Mouse (Mus musculus): Measurements from ENCODE around the gene Parp6. TPM values are rescaled to one million over a fixed set of nuclear protein-coding genes. Genes with fewer than 3 reads are reported as not detected.

Gene Parp6
- total and polyA plus RNA-seq, 3 experiments = 4.4 to 5.7 (median 4.6) TPM

DNA sequence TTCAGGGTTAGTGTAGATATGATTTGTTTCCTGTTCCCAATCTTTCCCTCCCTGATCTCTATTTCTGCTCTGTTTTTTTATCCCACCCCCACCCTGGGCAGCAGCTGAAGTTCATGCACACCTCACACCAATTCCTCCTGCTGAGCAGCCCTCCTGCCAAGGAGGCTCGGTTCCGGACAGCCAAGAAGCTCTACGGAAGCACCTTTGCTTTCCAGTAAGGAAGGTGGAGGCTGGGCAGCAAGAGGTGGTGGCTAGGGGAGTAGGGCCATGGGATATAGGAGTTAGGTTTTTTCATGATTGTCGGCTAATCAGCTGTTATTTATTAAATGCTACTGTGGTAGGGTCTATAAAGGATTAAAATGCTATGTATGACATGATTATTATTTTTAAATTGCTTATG, 22.9 kb downstream of the Parp6 start:
- dilution Hi-C loops (cut with MboI; ENCODE audit: extremely low pct_ligation_motif_present, extremely low pct_unique_long_range_greater_than_20kb, low sequenced_read_pairs) = no loop called here
- H3K9ac ChIP-seq (ENCODE audit: insufficient read depth, low read depth) = no peak overlapping the region
- no peaks in the 10 kb centered on the region for H3K9me3 ChIP-seq (replicated peaks; ENCODE audit: low read length)
- H3K36me3 ChIP-seq (replicated peaks in 1 of 2; ENCODE audit: control insufficient read depth in 1 of 2, insufficient read depth in 1 of 2, low read length in 1 of 2) = peaks cover 18 to 53% of the 10 kb centered on the region in 2 experiments
- DNase-seq (ENCODE audit: extremely low read depth) = no peak
- no peaks in the 10 kb centered on the region for H3K27me3 ChIP-seq (replicated peaks)
- in situ Hi-C loops (cut with MboI; ENCODE audit: low pct_ligation_motif_present, low pct_unique_long_range_greater_than_20kb, low sequenced_read_pairs) = no loop called here
- no peak overlapping the region for H3K4me2 ChIP-seq (ENCODE audit: insufficient read depth, low read depth, poor library complexity, severe bottlenecking)
- TF ChIP-seq ELF1 (IDR thresholded peaks at IDR 0.05; ENCODE audit: low read depth, low read length) = no peak
- TF ChIP-seq EP300 (IDR thresholded peaks at IDR 0.05; ENCODE audit: low read length) = no peak
- TF ChIP-seq MAZ (IDR thresholded peaks at IDR 0.05; ENCODE audit: low read depth, low read length) = no peak
- no peak overlapping the region for H3K4me3 ChIP-seq (replicated peaks in 1 of 3; ENCODE audit: low read depth in 2 of 3, low read length in 2 of 3, poor library complexity in 1 of 3)
- no peaks in the 10 kb centered on the region for H3K79me2 ChIP-seq (replicated peaks; ENCODE audit: control insufficient read depth, extremely low read depth, insufficient read depth, poor library complexity, severe bottlenecking)
- peaks cover 0 to 12% of the 10 kb centered on the region in 2 experiments; a peak in 2 of 4 replicates for H3K4me1 ChIP-seq (ENCODE audit: control insufficient read depth in 1 of 2, insufficient read depth in 2 of 2)
- H3K27ac ChIP-seq (ENCODE audit: insufficient read depth, low read depth) = no peak overlapping the region

GRCm38 (mm10) chr9:59641320-59641719, 24.2 kb downstream of the Parp6 start:
- no peaks in the 10 kb centered on the region for H3K27me3 ChIP-seq (replicated peaks)
- in situ Hi-C loops (cut with MboI; ENCODE audit: low pct_ligation_motif_present, low pct_unique_long_range_greater_than_20kb, low sequenced_read_pairs) (no loop called here), dilution Hi-C loops (cut with MboI; ENCODE audit: extremely low pct_ligation_motif_present, extremely low pct_unique_long_range_greater_than_20kb, low sequenced_read_pairs) (no loop called here)
- H3K27ac ChIP-seq (ENCODE audit: insufficient read depth, low read depth) = no peak overlapping the region
- no peak overlapping the region for H3K9ac ChIP-seq (ENCODE audit: insufficient read depth, low read depth)
- no peak for DNase-seq (ENCODE audit: extremely low read depth)
- H3K36me3 ChIP-seq (replicated peaks in 1 of 2; ENCODE audit: control insufficient read depth in 1 of 2, insufficient read depth in 1 of 2, low read length in 1 of 2) = peaks cover 16 to 46% of the 10 kb centered on the region in 2 experiments
- no peak overlapping the region for H3K4me2 ChIP-seq (ENCODE audit: insufficient read depth, low read depth, poor library complexity, severe bottlenecking)
- H3K9me3 ChIP-seq (replicated peaks; ENCODE audit: low read length) = no peaks in the 10 kb centered on the region
- no peak overlapping the region for H3K4me3 ChIP-seq (replicated peaks in 1 of 3; ENCODE audit: low read depth in 2 of 3, low read length in 2 of 3, poor library complexity in 1 of 3)
- H3K79me2 ChIP-seq (replicated peaks; ENCODE audit: control insufficient read depth, extremely low read depth, insufficient read depth, poor library complexity, severe bottlenecking) = no peaks in the 10 kb centered on the region
- no peak for TF ChIP-seq ELF1 (IDR thresholded peaks at IDR 0.05; ENCODE audit: low read depth, low read length)
- TF ChIP-seq NRF1 (IDR thresholded peaks at IDR 0.05; ENCODE audit: low read depth, low read length) = no peak
- no peak for TF ChIP-seq KAT2A (IDR thresholded peaks at IDR 0.05; ENCODE audit: insufficient replicate concordance, low read length)
- no peak for TF ChIP-seq IRF4 (IDR thresholded peaks at IDR 0.05; ENCODE audit: low read depth, low read length)
- no peak for TF ChIP-seq NELFE (IDR thresholded peaks at IDR 0.05; ENCODE audit: low read depth, low read length)
- TF ChIP-seq MAFK (IDR thresholded peaks at IDR 0.05; ENCODE audit: insufficient replicate concordance, low read length) = no peak
- TF ChIP-seq BHLHE40 (IDR thresholded peaks at IDR 0.05; ENCODE audit: low read depth, low read length) = no peak
- TF ChIP-seq HCFC1 (IDR thresholded peaks at IDR 0.05; ENCODE audit: low read depth, low read length) = no peak
- TF ChIP-seq POLR2A (IDR thresholded peaks at IDR 0.05; ENCODE audit: low read depth, low read length) = no peak
- TF ChIP-seq ETS1 (conservative IDR thresholded peaks at IDR 0.05; ENCODE audit: low read depth, low read length) = no peak
- no peak for TF ChIP-seq MAX (IDR thresholded peaks at IDR 0.05; ENCODE audit: low read length)
- no peak for TF ChIP-seq USF1 (IDR thresholded peaks at IDR 0.05; ENCODE audit: low read depth, low read length)
- no peak for TF ChIP-seq MXI1 (IDR thresholded peaks at IDR 0.05; ENCODE audit: low read depth, low read length)
- TF ChIP-seq MYC (IDR thresholded peaks at IDR 0.05; ENCODE audit: low read depth, low read length) = no peak
- no peak for TF ChIP-seq RAD21 (IDR thresholded peaks at IDR 0.05; ENCODE audit: low read depth, low read length)
- no peak for TF ChIP-seq JUND (conservative IDR thresholded peaks at IDR 0.05; ENCODE audit: low read depth, low read length)
- no peak for TF ChIP-seq EP300 (IDR thresholded peaks at IDR 0.05; ENCODE audit: low read length)
- no peak for TF ChIP-seq SMC3 (IDR thresholded peaks at IDR 0.05; ENCODE audit: low read depth, low read length)
- TF ChIP-seq GABPA (IDR thresholded peaks at IDR 0.05; ENCODE audit: insufficient replicate concordance, low read depth, low read length) = no peak
- no peak for TF ChIP-seq ZNF384 (IDR thresholded peaks at IDR 0.05; ENCODE audit: low read depth, low read length)
- peaks cover 0 to 12% of the 10 kb centered on the region in 2 experiments; a peak in 2 of 4 replicates for H3K4me1 ChIP-seq (ENCODE audit: control insufficient read depth in 1 of 2, insufficient read depth in 2 of 2)

All from CH12.LX (cell line).